Mouse (Mus musculus) urinary bladder, adult 2 months (tissue): ENCODE measurements at regions not wholly inside any gene's neighbourhood (a gene's known extent, or its start where the extent isn't known, plus 50 kb on each side); places are given as distances from the start of the nearest gene placed in this dataset.

Experiments
- DNase-seq: peaks from one replicate; pipeline ENCODE4 v3.0.0; 2022; ENCODE audit warnings: low spot score

GRCm38 (mm10) chr1:60823006-60823665, 63.7 kb upstream of the Ctla4 start:
- DNase-seq, result peak; percentile 40

GRCm38 (mm10) chr1:60824218-60825125, 62.3 kb upstream of the Ctla4 start:
- no peak for DNase-seq

GRCm38 (mm10) chr1:60825256-60826186, 61.3 kb upstream of the Ctla4 start:
- DNase-seq, result no peak

- no peak for DNase-seq
These were observed 59.8 kb upstream of the Ctla4 start for GRCm38 (mm10) chr1:60826981-60827380.

GRCm38 (mm10) chr1:60828152-60828551, 58.6 kb upstream of the Ctla4 start:
- DNase-seq, result no peak

- DNase-seq, result no peak
These were observed 57.0 kb upstream of the Ctla4 start for GRCm38 (mm10) chr1:60829849-60830248.

GRCm38 (mm10) chr1:60833668-60834067, 53.1 kb upstream of the Ctla4 start:
- DNase-seq, result no peak
